Mouse (Mus musculus) liver, embryonic 11.5 days (tissue): ENCODE results near the gene Mlh1. TPM values are rescaled to one million over a fixed set of nuclear protein-coding genes. Genes with fewer than 3 reads are reported as not detected.

Experiments
- ATAC-seq: fragments of 200-750 bp; cut with Nextera tagmentation; replicated peaks from 2 replicates; pipeline ENCODE4 v1.8.0; 2017; ENCODE audit warnings: moderate number of reproducible peaks, mild to moderate bottlenecking, moderate TSS enrichment, moderate library complexity; ENCODE audit not compliant: low FRiP score
- DNase-seq: peaks from one replicate; pipeline ENCODE4 v3.0.0-alpha.2; 2017; ENCODE audit warnings: low spot score
- H3K27ac ChIP-seq: fragments of 300-500 bp; sonication (generic); 2 replicates; pipeline ENCODE4 v1.5.1; 2014; ENCODE audit warnings: mild to moderate bottlenecking, low read depth, low read length, control low read depth
- H3K27me3 ChIP-seq: fragments of 300-500 bp; sonication (generic); replicated peaks from 2 replicates; pipeline ENCODE4 v1.6.1; 2014; ENCODE audit warnings: low read length, mixed read lengths; ENCODE audit not compliant: control insufficient read depth, insufficient read depth
- H3K36me3 ChIP-seq: fragments of 300-500 bp; sonication (generic); 2 replicates; pipeline ENCODE4 v1.6.1; 2014; ENCODE audit warnings: mild to moderate bottlenecking, low read length, moderate library complexity, mixed read lengths; ENCODE audit not compliant: control insufficient read depth, insufficient read depth
- H3K4me1 ChIP-seq: fragments of 300-500 bp; sonication (generic); replicated peaks from 2 replicates; pipeline ENCODE4 v1.6.1; 2014; ENCODE audit warnings: low read length, mixed read lengths; ENCODE audit not compliant: control insufficient read depth, insufficient read depth
- H3K4me2 ChIP-seq: fragments of 300-500 bp; sonication (generic); 2 replicates; pipeline ENCODE4 v1.6.1; 2014; ENCODE audit warnings: mild to moderate bottlenecking, control low read depth, moderate library complexity
- H3K4me3 ChIP-seq: fragments of 300-500 bp; sonication (generic); 2 replicates; pipeline ENCODE4 v1.5.1; 2014; ENCODE audit warnings: low read depth, low read length, control low read depth
- H3K9ac ChIP-seq: fragments of 300-500 bp; sonication (generic); 2 replicates; pipeline ENCODE4 v1.6.1; 2014; ENCODE audit warnings: low read depth, low read length, control low read depth
- H3K9me3 ChIP-seq: fragments of 300-500 bp; sonication (generic); 2 replicates; pipeline ENCODE4 v1.6.1; 2016; ENCODE audit warnings: low read length, inconsistent platforms, mixed read lengths; ENCODE audit not compliant: control insufficient read depth
- WGBS: fragments of 180-500 bp; shearing (Covaris S2); extraction: QIAGEN DNeasy Blood & Tissue Kit; methylation state at CpG from one replicate; pipeline ENCODE4 v1.1.7; 2014; 5-methylcytosine and 5-hydroxymethylcytosine counted together
- polyA plus RNA-seq: library from polyadenylated mRNA; unstranded; fragments of >200 nt; fragmentation: Nextera tagmentation; extraction: Ambion mirVana; gene quantifications from 2 replicates; pipeline ENCODE4 v1.2.1, GENCODE M21; 2014

Gene Mlh1
- polyA plus RNA-seq, 1 experiment from 2014 or later = 50.2 TPM

DNA sequence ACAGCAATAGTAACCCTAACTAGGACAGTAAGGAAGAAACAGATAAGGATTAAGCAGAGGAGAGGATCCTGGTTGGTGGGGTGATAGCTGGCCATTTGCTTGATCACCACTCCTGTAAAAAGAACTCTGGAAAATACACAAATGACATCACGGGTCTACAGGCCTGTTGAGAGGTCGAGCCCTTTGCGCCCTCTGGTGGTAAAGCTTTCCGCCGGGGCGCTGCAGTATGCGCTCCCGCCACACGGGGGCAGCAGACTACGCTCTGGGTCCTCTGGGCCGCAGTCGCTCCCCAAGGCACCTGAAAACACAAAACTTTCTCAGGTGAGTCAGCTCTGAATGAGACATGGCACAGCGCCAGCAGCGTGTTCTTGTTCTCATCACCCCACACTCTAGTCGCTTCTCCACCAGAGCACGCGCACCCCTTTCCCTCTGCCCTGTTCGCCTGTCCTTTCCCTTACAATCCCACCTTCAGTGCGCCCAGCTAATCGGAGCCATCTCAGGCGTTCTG is 18.3 kb upstream of the Mlh1 start:
- Histone ChIP-seq H3K27me3 (no peaks in the 10 kb centered on the region), H3K9ac (no peak overlapping the region), H3K4me1 (peaks cover 3% of the 10 kb centered on the region; the same call in 1 of the 2 replicates), H3K4me3 (no peak overlapping the region), H3K9me3 (no peaks in the 10 kb centered on the region), H3K36me3 (no peaks in the 10 kb centered on the region), H3K27ac (no peak overlapping the region), H3K4me2 (peak overlapping the region; percentile 46)
- DNase-seq = peak; percentile 91
- ATAC-seq = peak; percentile 82
- WGBS = 16% methylated on average over 21 of the region's 21 CpGs

DNA sequence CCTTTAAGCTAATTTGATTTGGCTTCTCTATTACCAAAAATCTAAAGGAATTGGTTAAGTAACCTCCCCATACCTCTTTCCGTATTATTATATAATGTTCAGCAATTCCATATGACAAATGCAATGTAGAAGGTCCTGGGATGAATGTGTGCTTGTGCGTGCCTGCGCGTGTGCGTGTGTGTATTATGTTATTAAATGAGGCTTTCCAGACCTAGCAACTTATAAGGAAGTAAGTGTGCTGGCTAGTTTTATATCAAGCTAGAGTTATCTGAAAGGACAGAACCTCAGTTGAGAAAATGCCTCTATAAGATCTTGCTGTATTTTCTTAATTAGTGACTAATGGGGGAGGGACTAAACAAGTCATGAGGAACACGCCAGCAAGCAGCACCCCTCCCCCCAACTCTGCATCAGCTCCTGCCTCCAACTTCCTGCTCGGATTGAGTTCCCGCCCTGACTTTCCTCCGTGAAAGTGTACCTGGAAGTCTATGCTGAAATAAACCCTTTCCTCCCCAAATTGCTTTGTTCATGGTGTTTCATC is 17.8 kb upstream of the Mlh1 start:
- H3K4me1 ChIP-seq = peaks cover 3% of the 10 kb centered on the region; the same call in 1 of the 2 replicates
- no peaks in the 10 kb centered on the region for H3K36me3 ChIP-seq
- no peak overlapping the region for H3K4me3 ChIP-seq
- no peaks in the 10 kb centered on the region for H3K9me3 ChIP-seq
- H3K27me3 ChIP-seq = no peaks in the 10 kb centered on the region
- peak; percentile 46 for DNase-seq
- WGBS = 49% methylated on average over 9 of the region's 9 CpGs
- peak overlapping the region; percentile 46 for H3K4me2 ChIP-seq
- peak; percentile 57; the same call in 1 of the 2 replicates for ATAC-seq
- no peak overlapping the region; the same call in 1 of the 2 replicates for H3K27ac ChIP-seq
- no peak overlapping the region for H3K9ac ChIP-seq

DNA sequence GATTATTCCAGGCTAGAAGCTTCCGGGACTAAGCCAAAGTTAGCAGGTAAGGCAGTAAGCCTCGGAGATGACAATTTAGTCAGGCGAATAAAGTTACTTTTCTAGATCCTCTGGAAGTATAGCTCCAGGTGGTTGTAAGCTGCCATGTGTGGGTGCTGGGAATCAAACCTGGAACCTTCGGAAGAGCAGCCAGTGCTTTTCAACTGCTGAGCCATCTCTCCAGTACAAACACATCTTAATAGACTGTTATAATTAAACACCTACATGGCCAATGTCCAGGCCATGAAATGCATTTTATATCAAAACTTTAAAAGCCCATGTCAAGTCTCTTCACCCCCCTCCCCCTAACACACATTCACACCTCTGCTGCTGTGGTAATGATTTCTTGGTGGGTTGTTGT is 16.4 kb upstream of the Mlh1 start:
- no peak overlapping the region for H3K27ac ChIP-seq
- no peak overlapping the region for H3K4me2 ChIP-seq
- no peaks in the 10 kb centered on the region for H3K9me3 ChIP-seq
- H3K4me1 ChIP-seq = peaks cover 3% of the 10 kb centered on the region; the same call in 1 of the 2 replicates
- H3K27me3 ChIP-seq = no peaks in the 10 kb centered on the region
- H3K4me3 ChIP-seq = no peak overlapping the region
- no peak for ATAC-seq
- no peak overlapping the region for H3K9ac ChIP-seq
- DNase-seq = no peak
- H3K36me3 ChIP-seq = no peaks in the 10 kb centered on the region
- WGBS = 92% methylated on average over 4 of the region's 4 CpGs

DNA sequence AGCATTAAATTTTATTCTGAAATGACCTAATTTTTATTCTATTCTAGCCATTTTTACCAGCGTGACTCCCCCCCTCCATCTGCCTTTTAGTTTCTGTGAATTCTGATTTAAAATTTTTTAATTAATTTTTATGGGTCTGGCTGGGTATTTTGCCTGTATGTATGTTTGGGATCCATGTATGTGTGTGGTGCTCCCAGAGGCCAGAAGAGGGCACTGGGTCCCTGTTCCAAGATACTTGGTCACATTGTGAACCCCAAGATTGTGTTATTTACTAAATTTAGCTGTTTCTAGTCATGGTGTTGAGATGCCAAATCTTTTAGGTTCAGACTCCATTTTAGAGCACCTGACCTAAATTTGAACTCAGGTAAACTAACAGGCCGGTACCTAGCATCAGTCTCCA is 14.9 kb upstream of the Mlh1 start:
- no peak overlapping the region for H3K27ac ChIP-seq
- H3K4me3 ChIP-seq = no peak overlapping the region
- H3K4me1 ChIP-seq = peaks cover 3% of the 10 kb centered on the region; the same call in 1 of the 2 replicates
- no peak overlapping the region for H3K4me2 ChIP-seq
- no peaks in the 10 kb centered on the region for H3K27me3 ChIP-seq
- 74% methylated on average over 2 of the region's 2 CpGs for WGBS
- H3K9ac ChIP-seq = no peak overlapping the region
- no peaks in the 10 kb centered on the region for H3K9me3 ChIP-seq
- no peaks in the 10 kb centered on the region for H3K36me3 ChIP-seq
- DNase-seq (no peak), ATAC-seq (no peak)

DNA sequence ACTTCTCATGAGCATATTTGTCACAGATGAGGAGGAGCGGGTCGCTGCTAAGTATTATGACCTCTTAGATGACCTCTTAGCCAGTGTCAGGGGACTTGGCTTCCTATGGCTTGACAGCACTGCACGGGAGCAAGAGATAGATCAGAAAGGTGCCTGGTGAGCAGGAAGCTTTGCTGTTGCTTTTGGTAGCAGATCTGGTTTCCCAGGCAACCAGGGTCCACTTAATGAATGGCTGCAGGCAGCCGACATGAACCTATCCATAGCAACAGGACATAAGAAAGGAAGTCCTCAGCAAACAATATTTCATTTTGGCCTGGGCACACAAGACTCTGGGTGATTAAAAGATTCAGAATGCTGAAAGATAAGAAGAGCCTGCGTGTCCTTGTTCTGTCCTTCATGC is 14.1 kb upstream of the Mlh1 start:
- 34% methylated on average over 5 of the region's 5 CpGs for WGBS
- no peak overlapping the region for H3K9ac ChIP-seq
- no peak for DNase-seq
- H3K4me1 ChIP-seq = peaks cover 3% of the 10 kb centered on the region; the same call in 1 of the 2 replicates
- no peak overlapping the region for H3K4me2 ChIP-seq
- H3K36me3 ChIP-seq = no peaks in the 10 kb centered on the region
- ATAC-seq = no peak
- no peaks in the 10 kb centered on the region for H3K27me3 ChIP-seq
- H3K27ac ChIP-seq = no peak overlapping the region
- H3K9me3 ChIP-seq = no peaks in the 10 kb centered on the region
- H3K4me3 ChIP-seq = no peak overlapping the region

DNA sequence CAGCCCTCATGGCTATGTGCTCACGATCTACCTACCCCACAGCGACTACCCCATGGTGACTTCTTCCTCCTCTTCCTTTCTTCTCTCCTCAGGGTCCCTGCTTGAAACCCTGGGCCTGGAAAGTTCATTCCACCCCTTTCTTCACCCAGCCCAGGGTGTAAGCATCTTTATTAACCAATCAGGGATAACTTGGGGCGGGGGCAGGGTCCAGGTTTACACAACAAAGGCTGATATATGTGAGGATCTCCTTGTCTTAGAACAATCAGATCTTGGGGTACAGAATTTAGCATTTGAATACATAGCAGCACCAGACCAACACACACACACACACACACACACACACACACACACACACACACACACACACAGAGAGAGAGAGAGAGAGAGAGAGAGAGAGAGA is 13.5 kb upstream of the Mlh1 start:
- no peak overlapping the region for H3K4me3 ChIP-seq
- no peaks in the 10 kb centered on the region for H3K9me3 ChIP-seq
- 56% methylated on average over 3 of the region's 3 CpGs for WGBS
- H3K27me3 ChIP-seq = no peaks in the 10 kb centered on the region
- H3K4me1 ChIP-seq = peaks cover 3% of the 10 kb centered on the region; the same call in 1 of the 2 replicates
- no peak overlapping the region for H3K4me2 ChIP-seq
- ATAC-seq = no peak
- DNase-seq = no peak
- no peak overlapping the region for H3K9ac ChIP-seq
- H3K36me3 ChIP-seq = no peaks in the 10 kb centered on the region
- no peak overlapping the region for H3K27ac ChIP-seq

DNA sequence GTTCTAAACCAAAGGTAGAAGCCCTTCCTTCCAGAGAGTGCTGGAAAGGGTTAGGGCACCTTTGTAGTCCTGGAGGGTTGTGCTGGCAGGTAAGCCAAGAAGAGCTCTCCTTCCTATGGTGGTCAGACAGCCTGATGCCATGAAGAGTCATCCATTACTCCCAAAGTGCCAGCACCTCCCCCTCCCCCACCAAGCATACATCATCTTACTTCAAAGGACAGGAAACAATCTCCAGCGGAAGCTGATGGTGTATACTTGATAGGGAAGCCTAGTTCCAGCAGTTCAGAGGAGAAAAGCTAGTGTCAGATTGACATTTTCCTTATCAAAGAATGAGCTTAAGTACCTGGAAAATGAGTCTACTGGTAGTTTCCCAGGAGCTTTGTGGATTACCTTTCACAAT is 3.6 kb upstream of the Mlh1 start:
- Histone ChIP-seq H3K9me3 (no peaks in the 10 kb centered on the region), H3K36me3 (peaks cover 5% of the 10 kb centered on the region; the same call in 1 of the 2 replicates), H3K9ac (no peak overlapping the region), H3K4me3 (peak overlapping the region; percentile 16), H3K4me2 (peak overlapping the region; percentile 92), H3K27ac (no peak overlapping the region), H3K4me1 (peaks cover 25% of the 10 kb centered on the region), H3K27me3 (no peaks in the 10 kb centered on the region)
- WGBS = 20% methylated on average over 1 of the region's 1 CpGs
- ATAC-seq (no peak), DNase-seq (no peak)

DNA sequence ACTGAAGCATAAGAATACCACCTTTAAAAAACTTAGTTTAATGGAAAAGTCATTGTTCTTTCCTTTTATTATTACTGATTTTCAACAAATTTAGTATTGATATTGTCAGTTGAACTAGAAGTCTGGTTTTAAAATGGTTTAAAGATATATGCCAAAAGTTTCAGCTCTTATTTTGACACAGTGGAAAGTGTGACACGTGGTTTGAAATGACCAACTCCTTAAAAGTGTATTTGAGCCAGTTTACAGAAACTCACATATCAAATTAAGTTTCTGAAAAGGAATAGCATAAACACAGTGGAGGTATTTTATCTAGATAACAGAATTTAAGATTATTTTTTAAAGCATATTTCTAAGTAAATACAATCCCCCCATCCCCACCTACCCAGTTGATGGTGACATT is 2.4 kb upstream of the Mlh1 start:
- Histone ChIP-seq H3K27ac (no peak overlapping the region), H3K27me3 (no peaks in the 10 kb centered on the region), H3K36me3 (peaks cover 3% of the 10 kb centered on the region; the same call in 1 of the 2 replicates), H3K9me3 (no peaks in the 10 kb centered on the region), H3K4me3 (peak overlapping the region; percentile 76; the same call in 1 of the 2 replicates), H3K4me1 (peaks cover 26% of the 10 kb centered on the region), H3K9ac (no peak overlapping the region), H3K4me2 (peak overlapping the region; percentile 92)
- DNase-seq = no peak
- 89% methylated on average over 1 of the region's 1 CpGs for WGBS
- ATAC-seq = no peak
